Mouse (Mus musculus) small intestine, adult 2 months (tissue): ENCODE results near the gene Trmt44. TPM values are rescaled to one million over a fixed set of nuclear protein-coding genes. Genes with fewer than 3 reads are reported as not detected.

ENCODE experiments used
- H3K27ac ChIP-seq: fragments of 200-500 bp; 2 replicates; pipeline ENCODE4 v1.5.1; 2012; ENCODE audit warnings: low read depth, low read length, control low read depth, inconsistent platforms; ENCODE audit not compliant: insufficient read depth
- H3K27me3 ChIP-seq: fragments of 200-500 bp; 2 replicates; pipeline ENCODE4 v1.6.1; 2012; ENCODE audit warnings: mild to moderate bottlenecking, moderate library complexity, low read length, inconsistent platforms; ENCODE audit not compliant: control insufficient read depth, insufficient read depth
- H3K36me3 ChIP-seq: fragments of 200-500 bp; 2 replicates; pipeline ENCODE4 v1.6.1; 2012; ENCODE audit warnings: mild to moderate bottlenecking, low read length, control low read depth, inconsistent platforms; ENCODE audit not compliant: control insufficient read depth, insufficient read depth
- H3K4me1 ChIP-seq: fragments of 200-500 bp; 2 replicates; pipeline ENCODE4 v1.6.1; 2012; ENCODE audit warnings: low read length, inconsistent platforms, mixed read lengths; ENCODE audit not compliant: control insufficient read depth, insufficient read depth, insufficient read length
- H3K4me3 ChIP-seq: fragments of 200-500 bp; 2 replicates; pipeline ENCODE4 v1.5.1; 2012; ENCODE audit warnings: low read depth, mild to moderate bottlenecking, control low read depth, inconsistent platforms, low read length, moderate library complexity
- CTCF ChIP-seq: fragments of 200-500 bp; IDR thresholded peaks from 2 replicates; pipeline ENCODE4 v1.5.1; 2012; ENCODE audit warnings: low read depth, mild to moderate bottlenecking, control low read depth, inconsistent platforms, low read length, moderate library complexity, mixed read lengths; ENCODE audit not compliant: insufficient replicate concordance, insufficient read length; ENCODE audit errors: extremely low read depth
- POLR2A ChIP-seq: fragments of 200-500 bp; IDR thresholded peaks from 2 replicates; pipeline ENCODE4 v1.6.1; 2012; ENCODE audit warnings: low read depth, mild to moderate bottlenecking, control low read depth, inconsistent platforms, low read length, moderate library complexity
- WGBS: fragments of 180-500 bp; shearing (Covaris S2); methylation state at CpG from one replicate; pipeline ENCODE4 v1.1.7; 2018; 5-methylcytosine and 5-hydroxymethylcytosine counted together
- polyA plus RNA-seq: library from polyadenylated mRNA; depleted of rRNA; stranded (reverse); fragments of >200 nt; gene quantifications from 2 replicates; pipeline ENCODE4 v1.2.3, GENCODE M21; 2012

Gene Trmt44
- polyA plus RNA-seq, 1 experiment, result 3.3 TPM

DNA sequence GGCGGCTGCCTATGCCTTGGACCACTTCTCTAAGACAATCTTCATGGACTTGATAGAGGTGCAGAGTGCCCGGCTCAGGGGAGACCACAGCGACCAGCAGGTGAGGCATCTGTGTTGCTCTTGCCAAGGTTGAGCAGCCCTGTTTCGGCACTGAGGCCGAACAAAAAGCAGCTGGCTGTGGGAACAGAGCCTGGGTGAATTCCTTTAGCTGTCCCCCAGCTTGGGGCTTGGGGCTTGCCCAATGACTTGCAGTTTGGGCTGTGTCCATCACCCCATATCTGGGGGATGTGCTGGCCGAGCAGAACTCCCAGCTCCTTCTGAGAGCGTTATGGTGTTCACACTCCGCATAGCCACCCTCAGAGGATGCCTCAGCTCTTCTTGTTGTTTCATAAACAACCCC lies 26.7 kb upstream of the Trmt44 start:
- peaks cover 58% of the 10 kb centered on the region for H3K36me3 ChIP-seq
- no peak overlapping the region for H3K27ac ChIP-seq
- WGBS, result 87% methylated on average over 8 of the region's 8 CpGs

DNA sequence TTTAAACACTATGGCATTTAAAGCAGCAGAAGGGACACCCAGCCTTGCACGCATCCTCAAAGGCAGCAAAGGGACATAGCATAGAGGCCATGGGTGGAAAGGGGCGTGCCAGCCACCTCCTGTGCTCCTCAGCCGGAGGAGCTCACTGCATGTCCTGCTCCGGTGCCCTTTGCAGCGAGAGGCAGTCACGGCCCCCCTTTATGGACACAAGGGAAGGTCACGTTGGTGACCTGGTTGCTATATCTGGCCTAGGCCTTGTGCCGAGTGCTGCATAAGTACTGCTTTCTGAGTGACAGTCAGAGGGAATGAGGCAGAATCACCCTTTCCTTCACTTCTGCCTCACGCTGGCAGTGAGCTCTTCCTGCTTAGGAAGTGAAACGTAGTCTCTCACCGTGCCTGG lies 25.4 kb upstream of the Trmt44 start:
- H3K4me1 ChIP-seq, result no peaks in the 10 kb centered on the region

More for the DNA sequence above, 26.7 kb upstream of the Trmt44 start:
- no peak for TF ChIP-seq POLR2A
- no peak for TF ChIP-seq CTCF
- Histone ChIP-seq H3K4me3 (no peak overlapping the region), H3K4me1 (no peaks in the 10 kb centered on the region), H3K27me3 (no peaks in the 10 kb centered on the region)

DNA sequence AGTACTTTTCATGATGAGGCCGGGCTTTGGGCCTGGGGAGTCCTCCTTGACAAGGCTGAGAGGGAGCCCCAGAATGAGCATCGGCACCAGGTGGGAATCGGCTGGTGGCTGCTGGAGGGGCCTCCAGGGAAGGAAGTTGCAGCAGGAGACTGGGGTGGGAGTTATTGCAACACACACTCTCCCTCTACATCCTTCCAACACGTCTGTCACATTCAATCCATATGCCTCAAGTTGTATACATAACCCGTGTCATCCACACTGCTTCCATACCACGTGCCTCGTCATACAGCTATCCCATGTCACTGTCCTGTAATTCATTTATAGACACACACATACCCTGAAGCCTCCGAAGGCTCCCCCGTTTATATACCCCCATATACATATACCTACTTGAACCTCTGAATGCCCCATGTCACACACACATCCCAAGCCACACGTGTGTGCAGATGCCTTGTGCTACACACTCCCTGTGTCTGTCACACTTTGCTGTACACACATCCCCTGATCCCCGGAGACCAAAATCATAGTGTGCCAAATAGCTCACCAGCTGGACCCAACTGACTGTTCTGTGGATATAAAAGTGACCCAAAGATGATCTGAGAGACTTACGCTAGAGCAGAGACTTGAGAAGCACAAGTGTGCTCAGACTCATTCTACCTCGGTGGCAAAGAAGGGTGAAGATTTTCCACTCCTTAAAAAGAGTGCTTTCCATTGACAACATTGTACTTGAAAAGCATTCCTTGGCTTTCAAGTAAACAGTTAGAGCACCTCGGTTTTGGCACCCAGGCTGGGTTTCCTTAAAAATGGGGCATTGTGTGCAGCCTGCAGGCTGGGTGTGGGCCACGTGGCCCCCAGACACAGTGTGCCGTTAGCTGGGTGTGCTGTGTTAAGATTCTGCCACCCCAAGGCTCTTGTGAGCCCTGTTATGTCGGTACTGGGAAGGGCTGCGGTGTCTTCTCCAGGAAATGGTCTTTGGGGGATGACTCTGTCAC lies 21.6 kb upstream of the Trmt44 start:
- no peak overlapping the region for H3K27ac ChIP-seq
- TF ChIP-seq POLR2A, result no peak
- TF ChIP-seq CTCF, result no peak
- H3K27me3 ChIP-seq, result no peaks in the 10 kb centered on the region
- WGBS, result 84% methylated on average over 18 of the region's 18 CpGs
- peaks cover 11% of the 10 kb centered on the region for H3K4me1 ChIP-seq
- peaks cover 58% of the 10 kb centered on the region for H3K36me3 ChIP-seq
- no peak overlapping the region for H3K4me3 ChIP-seq

More for the DNA sequence above, 25.4 kb upstream of the Trmt44 start:
- Histone ChIP-seq H3K27me3 (no peaks in the 10 kb centered on the region), H3K4me3 (no peak overlapping the region), H3K36me3 (peaks cover 62% of the 10 kb centered on the region), H3K27ac (no peak overlapping the region)
- TF ChIP-seq CTCF (no peak), POLR2A (no peak)
- WGBS, result 93% methylated on average over 11 of the region's 11 CpGs

DNA sequence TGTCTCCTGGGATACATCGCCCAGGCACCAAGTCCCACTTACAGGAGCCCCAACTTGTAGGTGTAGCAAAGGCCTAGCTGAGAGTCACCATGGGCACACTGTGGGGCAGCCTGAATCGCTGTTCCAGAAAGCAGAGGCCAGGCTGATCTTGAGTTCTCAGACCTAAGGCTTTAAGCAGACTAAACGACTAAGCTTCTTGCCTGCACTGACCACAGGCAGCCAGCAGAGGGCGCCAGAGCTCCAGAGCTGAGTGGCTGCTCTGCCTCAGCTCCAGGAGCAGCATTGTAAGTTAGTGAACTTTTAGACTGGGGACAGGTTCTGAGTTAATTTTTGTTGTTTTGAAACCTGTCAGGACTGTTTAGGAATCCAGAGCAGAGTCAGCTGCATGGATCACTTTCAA lies 20.8 kb upstream of the Trmt44 start:
- peaks cover 56% of the 10 kb centered on the region for H3K36me3 ChIP-seq
- H3K4me3 ChIP-seq, result no peak overlapping the region
- H3K27ac ChIP-seq, result no peak overlapping the region
- TF ChIP-seq POLR2A (no peak), CTCF (peak; percentile 99)
- 22% methylated on average over 4 of the region's 4 CpGs for WGBS
- peaks cover 12% of the 10 kb centered on the region for H3K4me1 ChIP-seq
- no peaks in the 10 kb centered on the region for H3K27me3 ChIP-seq

DNA sequence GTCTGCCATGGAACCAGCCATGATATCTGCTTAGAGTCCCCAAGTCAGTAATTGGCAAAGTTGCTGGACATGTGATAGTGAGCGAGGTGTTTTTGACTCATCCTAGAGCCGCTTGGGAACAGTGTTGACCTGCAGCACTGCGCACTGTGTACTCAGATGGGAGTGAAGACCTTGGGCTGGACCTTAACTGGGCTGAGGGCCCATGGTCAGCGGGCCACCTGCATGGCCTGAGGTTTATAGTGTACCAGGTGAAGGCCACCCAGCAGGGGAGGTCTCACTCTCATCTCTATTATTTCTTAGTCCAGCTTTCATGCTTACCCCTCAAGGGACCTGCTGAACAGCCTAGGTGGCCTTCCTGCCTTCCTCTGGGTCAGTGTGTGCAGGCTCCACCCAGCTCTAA lies 19.9 kb upstream of the Trmt44 start:
- WGBS, result 96% methylated on average over 4 of the region's 4 CpGs
- no peak for TF ChIP-seq POLR2A
- no peak for TF ChIP-seq CTCF
- Histone ChIP-seq H3K27me3 (no peaks in the 10 kb centered on the region), H3K4me3 (no peak overlapping the region), H3K4me1 (peaks cover 12% of the 10 kb centered on the region), H3K36me3 (peaks cover 53% of the 10 kb centered on the region), H3K27ac (no peak overlapping the region)

DNA sequence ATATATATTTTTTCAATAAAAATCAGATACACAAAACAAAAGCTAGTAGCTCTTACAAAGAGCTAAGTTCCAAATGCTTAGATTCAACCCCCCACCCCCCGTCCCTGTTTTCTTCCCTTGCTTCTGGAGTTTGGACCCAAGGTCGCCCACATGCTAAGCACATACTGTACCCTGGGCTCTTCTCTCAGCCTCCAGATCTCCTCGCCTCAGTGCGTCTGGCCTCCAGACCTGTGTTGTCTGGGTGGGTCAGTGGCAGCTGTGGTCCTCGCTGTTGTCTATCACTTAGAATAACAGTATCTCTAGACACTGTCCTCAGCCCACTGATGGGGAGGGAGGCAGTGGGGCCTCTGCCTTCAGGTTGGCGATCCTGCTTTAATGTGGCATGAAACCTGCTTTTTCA lies 18.4 kb upstream of the Trmt44 start:
- Histone ChIP-seq H3K4me1 (peaks cover 12% of the 10 kb centered on the region), H3K27ac (no peak overlapping the region), H3K4me3 (no peak overlapping the region), H3K27me3 (no peaks in the 10 kb centered on the region), H3K36me3 (peaks cover 57% of the 10 kb centered on the region)
- 86% methylated on average over 6 of the region's 6 CpGs for WGBS
- TF ChIP-seq POLR2A (no peak), CTCF (no peak)

DNA sequence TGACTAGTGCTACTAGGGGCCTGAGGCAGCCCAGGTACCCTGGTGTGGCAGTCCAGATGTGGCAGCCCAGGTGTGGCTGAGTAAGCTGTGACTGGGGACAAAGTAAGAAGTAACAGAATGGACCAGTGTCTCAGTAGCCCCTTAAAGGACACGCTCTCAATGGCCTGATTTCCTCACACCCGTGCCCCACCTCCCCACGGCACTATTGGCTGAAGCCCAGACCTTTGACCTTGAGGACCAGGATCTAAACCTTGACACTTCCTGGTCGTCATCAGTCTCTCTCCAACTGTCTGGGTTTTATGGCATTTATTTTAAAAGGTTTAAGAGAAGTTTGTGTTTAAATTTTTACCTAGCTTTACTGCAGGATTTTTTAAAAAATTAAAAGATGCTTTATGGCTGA lies 18.0 kb upstream of the Trmt44 start:
- H3K27me3 ChIP-seq, result no peaks in the 10 kb centered on the region
- no peak overlapping the region for H3K4me3 ChIP-seq
- TF ChIP-seq POLR2A (no peak), CTCF (no peak)
- H3K36me3 ChIP-seq, result peaks cover 57% of the 10 kb centered on the region
- peaks cover 12% of the 10 kb centered on the region for H3K4me1 ChIP-seq
- 29% methylated on average over 4 of the region's 4 CpGs for WGBS
- H3K27ac ChIP-seq, result no peak overlapping the region

DNA sequence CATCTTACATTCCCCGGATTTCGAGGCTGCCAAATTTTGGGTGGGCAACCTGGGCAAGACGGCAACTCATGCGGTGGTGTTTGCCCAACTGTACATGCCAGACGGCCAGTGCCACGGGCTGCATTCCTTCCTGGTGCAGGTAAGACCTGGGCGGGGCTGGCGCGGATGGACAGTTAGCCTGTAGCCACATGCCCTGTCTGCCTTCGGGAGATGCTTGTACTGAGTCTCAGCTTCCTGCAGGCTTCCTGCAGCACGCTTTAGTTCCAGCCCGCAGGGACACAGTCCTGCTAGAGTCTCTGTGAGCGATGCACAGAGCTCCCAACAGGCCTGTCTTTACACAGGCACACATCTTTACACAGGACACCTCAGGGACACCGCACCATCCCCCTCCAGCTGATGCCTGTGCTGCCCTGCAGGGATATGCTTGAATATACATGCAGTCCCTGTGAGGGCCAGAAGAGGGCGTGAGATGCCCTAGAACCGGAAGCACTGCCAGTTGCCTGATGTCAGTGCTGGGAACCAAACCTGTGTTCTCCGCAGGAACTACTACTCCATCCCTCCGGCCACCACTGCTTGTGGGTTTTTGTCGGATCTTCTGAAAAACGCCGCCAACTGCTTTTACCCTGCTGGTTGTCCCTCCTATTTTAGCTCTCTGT lies 17.3 kb upstream of the Trmt44 start:
- TF ChIP-seq CTCF, result peak; percentile 49; the same call in 1 of the 2 replicates
- TF ChIP-seq POLR2A, result no peak
- Histone ChIP-seq H3K4me1 (peaks cover 12% of the 10 kb centered on the region), H3K27me3 (no peaks in the 10 kb centered on the region), H3K4me3 (no peak overlapping the region), H3K27ac (no peak overlapping the region), H3K36me3 (peaks cover 57% of the 10 kb centered on the region)
- WGBS, result 91% methylated on average over 21 of the region's 21 CpGs
